Mouse (Mus musculus) hindbrain, postnatal 0 days (tissue): ENCODE results near the gene Fam241b. TPM values are rescaled to one million over a fixed set of nuclear protein-coding genes. Genes with fewer than 3 reads are reported as not detected.

ENCODE experiments used
- ATAC-seq: fragments of 200-750 bp; cut with Nextera tagmentation; 2 replicates; pipeline ENCODE4 v1.8.0; 2017; ENCODE audit warnings: mild to moderate bottlenecking, moderate TSS enrichment, moderate library complexity
- DNase-seq: peaks from one replicate; pipeline ENCODE4 v3.0.0-alpha.2; 2015; ENCODE audit warnings: low spot score
- H3K27ac ChIP-seq: fragments of 300-500 bp; sonication (generic); 2 replicates; pipeline ENCODE4 v1.5.1; 2014; ENCODE audit warnings: mild to moderate bottlenecking
- H3K27me3 ChIP-seq: fragments of 300-500 bp; sonication (generic); 2 replicates; pipeline ENCODE4 v1.6.1; 2014; ENCODE audit warnings: low read length, mixed read lengths; ENCODE audit not compliant: insufficient read depth
- H3K36me3 ChIP-seq: fragments of 300-500 bp; sonication (generic); 2 replicates; pipeline ENCODE4 v1.6.1; 2014; ENCODE audit warnings: low read length, mixed read lengths; ENCODE audit not compliant: insufficient read depth
- H3K4me1 ChIP-seq: fragments of 300-500 bp; sonication (generic); 2 replicates; pipeline ENCODE4 v1.6.1; 2014; ENCODE audit warnings: antibody characterized with exemption, low read length, mixed read lengths; ENCODE audit not compliant: insufficient read depth
- H3K4me2 ChIP-seq: fragments of 300-500 bp; sonication (generic); 2 replicates; pipeline ENCODE4 v1.6.1; 2014; ENCODE audit warnings: low read depth, mild to moderate bottlenecking, low read length, moderate library complexity, mixed read lengths
- H3K4me3 ChIP-seq: fragments of 300-500 bp; sonication (generic); 2 replicates; pipeline ENCODE4 v1.5.1; 2014; ENCODE audit warnings: low read length
- H3K9ac ChIP-seq: fragments of 300-500 bp; sonication (generic); replicated peaks from 2 replicates; pipeline ENCODE4 v1.6.1; 2014; ENCODE audit warnings: mild to moderate bottlenecking, low read length, moderate library complexity, mixed read lengths
- H3K9me3 ChIP-seq: fragments of 300-500 bp; sonication (generic); 2 replicates; pipeline ENCODE4 v1.6.1; 2016; ENCODE audit warnings: low read length, mixed read lengths
- CTCF ChIP-seq: IDR thresholded peaks from 2 replicates; pipeline ENCODE4 v1.5.1; 2016; ENCODE audit warnings: antibody characterized with exemption, control low read depth, low read depth
- WGBS: fragments of 180-500 bp; shearing (Covaris S2); extraction: QIAGEN DNeasy Blood & Tissue Kit; methylation state at CpG from one replicate; pipeline ENCODE4 v1.1.7; 2014; 5-methylcytosine and 5-hydroxymethylcytosine counted together
- polyA plus RNA-seq: library from polyadenylated mRNA; unstranded; fragments of >200 nt; fragmentation: Nextera tagmentation; extraction: Ambion mirVana; gene quantifications from 2 replicates; pipeline ENCODE4 v1.2.1, GENCODE M21; 2015
- total RNA-seq: library from RNA; depleted of rRNA; stranded (reverse); fragments of >200 nt; gene quantifications from 2 replicates; pipeline ENCODE4 v1.2.3, GENCODE M21; 2014

Fam241b gene
- total and polyA plus RNA-seq, 2 experiments from 2014 or later: 92.9 to 152 TPM

DNA sequence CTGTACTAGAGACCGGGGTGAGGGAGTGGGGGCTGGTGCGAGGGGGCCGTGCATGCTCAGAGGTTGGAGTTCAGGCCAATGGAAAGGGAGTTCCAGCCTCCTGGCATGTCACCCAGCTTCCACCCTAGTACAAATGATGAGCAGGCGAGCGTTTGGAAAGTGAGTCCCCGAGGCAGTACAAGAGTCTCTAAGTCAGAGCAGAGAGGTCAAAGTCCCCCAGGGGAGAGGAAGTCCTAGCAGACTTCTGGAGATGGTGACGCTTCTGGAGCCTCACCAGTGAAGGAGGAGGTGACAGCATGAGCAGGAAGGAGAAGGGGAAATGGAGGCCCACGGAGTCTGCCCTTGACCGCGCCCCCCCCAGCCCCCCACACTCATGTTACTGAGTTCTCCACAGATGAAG lies 18.7 kb upstream of the Fam241b start:
- no peak overlapping the region for H3K9ac ChIP-seq
- TF ChIP-seq CTCF: no peak
- no peak overlapping the region for H3K27ac ChIP-seq
- H3K27me3 ChIP-seq: no peaks in the 10 kb centered on the region
- H3K4me1 ChIP-seq: no peaks in the 10 kb centered on the region
- H3K9me3 ChIP-seq: no peaks in the 10 kb centered on the region
- no peak overlapping the region for H3K4me2 ChIP-seq
- no peaks in the 10 kb centered on the region for H3K36me3 ChIP-seq
- ATAC-seq (no peak), DNase-seq (no peak)
- no peak overlapping the region for H3K4me3 ChIP-seq
- 38% methylated on average over 10 of the region's 10 CpGs for WGBS

DNA sequence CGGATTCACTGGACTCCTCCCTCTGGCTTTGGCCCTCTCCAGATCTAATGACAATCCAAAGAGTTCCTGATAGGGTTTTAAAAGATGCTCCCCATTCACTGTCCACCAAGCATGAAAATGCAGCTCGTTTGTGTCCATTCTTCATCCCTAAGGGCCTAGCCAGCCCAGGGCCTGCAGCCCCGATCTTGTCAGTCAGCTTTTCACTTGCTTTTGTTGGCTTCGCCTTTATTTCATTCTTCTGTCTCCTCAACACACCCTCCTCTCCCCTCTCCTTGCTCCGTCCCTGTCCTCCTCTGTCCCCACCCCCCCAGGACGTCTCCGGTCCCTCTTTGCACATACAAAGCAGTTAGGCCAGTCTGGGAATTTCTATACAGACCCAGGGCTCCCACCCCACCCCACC lies 6.2 kb upstream of the Fam241b start:
- no peak overlapping the region for H3K9ac ChIP-seq
- WGBS: 14% methylated on average over 7 of the region's 7 CpGs
- no peak for ATAC-seq
- H3K27ac ChIP-seq: no peak overlapping the region
- no peaks in the 10 kb centered on the region for H3K4me1 ChIP-seq
- H3K4me3 ChIP-seq: no peak overlapping the region
- TF ChIP-seq CTCF: no peak
- H3K27me3 ChIP-seq: no peaks in the 10 kb centered on the region
- H3K9me3 ChIP-seq: no peaks in the 10 kb centered on the region
- H3K36me3 ChIP-seq: no peaks in the 10 kb centered on the region
- no peak overlapping the region for H3K4me2 ChIP-seq
- no peak for DNase-seq

GRCm38 (mm10) chr10:62147466-62148248 lies 3.9 kb upstream of the Fam241b start:
- Histone ChIP-seq H3K4me1 (no peaks in the 10 kb centered on the region), H3K4me2 (no peak overlapping the region), H3K36me3 (no peaks in the 10 kb centered on the region), H3K27me3 (no peaks in the 10 kb centered on the region), H3K9me3 (no peaks in the 10 kb centered on the region), H3K9ac (no peak overlapping the region), H3K4me3 (no peak overlapping the region), H3K27ac (no peak overlapping the region)
- WGBS: 50% methylated on average over 12 of the region's 12 CpGs
- ATAC-seq: no peak
- no peak for DNase-seq
- TF ChIP-seq CTCF: no peak

- no peak for ATAC-seq
- Histone ChIP-seq H3K27ac (no peak overlapping the region), H3K9me3 (no peaks in the 10 kb centered on the region), H3K9ac (no peak overlapping the region), H3K4me3 (no peak overlapping the region), H3K36me3 (no peaks in the 10 kb centered on the region), H3K27me3 (no peaks in the 10 kb centered on the region), H3K4me1 (no peaks in the 10 kb centered on the region), H3K4me2 (no peak overlapping the region)
- 24% methylated on average over 5 of the region's 5 CpGs for WGBS
- TF ChIP-seq CTCF: no peak
- no peak for DNase-seq
Measured at GRCm38 (mm10) chr10:62145957-62146356, 2.2 kb upstream of the Fam241b start.

- WGBS: 30% methylated on average over 3 of the region's 3 CpGs
- Histone ChIP-seq H3K36me3 (no peaks in the 10 kb centered on the region), H3K27me3 (peaks cover 50% of the 10 kb centered on the region), H3K9ac (no peak overlapping the region), H3K27ac (no peak overlapping the region), H3K4me1 (no peaks in the 10 kb centered on the region), H3K9me3 (no peaks in the 10 kb centered on the region), H3K4me3 (no peak overlapping the region), H3K4me2 (no peak overlapping the region)
- DNase-seq (no peak), ATAC-seq (no peak)
- TF ChIP-seq CTCF: no peak
Measured at GRCm38 (mm10) chr10:62138040-62138439, 5.7 kb downstream of the Fam241b start.

DNA sequence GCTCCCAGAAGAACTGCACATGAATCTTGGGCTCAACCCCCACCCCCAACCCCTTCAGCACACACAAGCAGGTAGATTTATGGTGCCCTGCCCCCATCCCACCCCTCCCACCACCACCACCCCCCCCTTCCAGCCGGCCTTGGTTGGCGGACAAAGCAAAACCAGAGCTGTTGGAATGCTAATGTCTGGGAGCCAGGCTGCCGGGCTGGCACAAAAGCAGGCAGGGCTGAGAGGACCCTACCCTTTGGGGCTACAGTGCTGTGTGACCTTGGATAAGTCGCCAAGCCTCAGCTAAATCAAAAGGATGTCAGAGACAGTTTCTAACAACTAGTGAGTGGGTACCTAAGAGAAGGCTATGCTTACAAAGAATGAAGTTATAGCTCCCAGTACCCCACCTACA lies 6.6 kb downstream of the Fam241b start:
- Histone ChIP-seq H3K27ac (no peak overlapping the region), H3K9me3 (no peaks in the 10 kb centered on the region), H3K36me3 (no peaks in the 10 kb centered on the region), H3K4me1 (no peaks in the 10 kb centered on the region), H3K27me3 (peaks cover 59% of the 10 kb centered on the region), H3K9ac (no peak overlapping the region), H3K4me3 (no peak overlapping the region), H3K4me2 (no peak overlapping the region)
- ATAC-seq (no peak), DNase-seq (no peak)
- WGBS: 9% methylated on average over 4 of the region's 4 CpGs
- no peak for TF ChIP-seq CTCF

GRCm38 (mm10) chr10:62135696-62136470 lies 7.8 kb downstream of the Fam241b start:
- no peaks in the 10 kb centered on the region for H3K36me3 ChIP-seq
- no peak for TF ChIP-seq CTCF
- no peak overlapping the region for H3K9ac ChIP-seq
- no peaks in the 10 kb centered on the region for H3K9me3 ChIP-seq
- ATAC-seq: no peak
- no peak overlapping the region for H3K27ac ChIP-seq
- H3K4me2 ChIP-seq: no peak overlapping the region
- no peak overlapping the region for H3K4me3 ChIP-seq
- peaks cover 72% of the 10 kb centered on the region for H3K27me3 ChIP-seq
- DNase-seq: no peak
- no peaks in the 10 kb centered on the region for H3K4me1 ChIP-seq
- 3% methylated on average over 8 of the region's 8 CpGs for WGBS
